Mouse (Mus musculus) macrophage (primary cell): ENCODE data around the gene Cct2. TPM values are rescaled to one million over a fixed set of nuclear protein-coding genes. Genes with fewer than 3 reads are reported as not detected.
"Not testable (repeated sequence)": the region's sequence is repeated elsewhere in the genome, so short reads cannot be mapped to it uniquely, and the experiment has no call there.

Experiments used
- H3K27ac ChIP-seq: fragments of 350-480 bp; formaldehyde crosslinking; 2 replicates; pipeline ENCODE4 v1.9.0; 2021
- H3K36me3 ChIP-seq: fragments of 350-480 bp; formaldehyde crosslinking; 2 replicates; pipeline ENCODE4 v1.9.0; 2021; ENCODE audit errors: inconsistent target
- H3K4me3 ChIP-seq: fragments of 350-480 bp; formaldehyde crosslinking; 2 replicates; pipeline ENCODE4 v1.9.0; 2021; ENCODE audit errors: inconsistent target
- H3K79me2 ChIP-seq: fragments of 350-480 bp; formaldehyde crosslinking; 2 replicates; pipeline ENCODE4 v1.9.0; 2021; ENCODE audit errors: inconsistent target
- WGBS: methylation state at CpG from one replicate; pipeline ENCODE4 v1.1.7; 2026; ENCODE audit warnings: inconsistent platforms; ENCODE audit not compliant: missing documents; 5-methylcytosine and 5-hydroxymethylcytosine counted together
- polyA plus RNA-seq: library from polyadenylated mRNA; stranded (reverse); fragments of 250-400 nt; gene quantifications from 3 replicates; pipeline ENCODE4 v1.2.4, GENCODE M21; 2018; ENCODE audit warnings: inconsistent platforms

Gene Cct2
- polyA plus RNA-seq, 1 experiment from 2014 or later = 206 TPM

- Histone ChIP-seq H3K4me3 (no peak overlapping the region), H3K36me3 (no peaks in the 10 kb centered on the region), H3K79me2 (no peaks in the 10 kb centered on the region), H3K27ac (no peak overlapping the region)
- 5% methylated on average over 8 of the region's 8 CpGs for WGBS
Measured at GRCm38 (mm10) chr10:117033785-117034184, 29.8 kb downstream of the Cct2 start.

GRCm38 (mm10) chr10:117031160-117031559 lies 32.5 kb downstream of the Cct2 start:
- Histone ChIP-seq H3K27ac (no peak overlapping the region), H3K79me2 (no peaks in the 10 kb centered on the region), H3K4me3 (no peak overlapping the region), H3K36me3 (no peaks in the 10 kb centered on the region)
- 95% methylated on average over 3 of the region's 3 CpGs for WGBS

- Histone ChIP-seq H3K79me2 (no peaks in the 10 kb centered on the region), H3K27ac (no peak overlapping the region), H3K4me3 (no peak overlapping the region), H3K36me3 (no peaks in the 10 kb centered on the region)
- 86% methylated on average over 6 of the region's 8 CpGs for WGBS
Measured at GRCm38 (mm10) chr10:117026176-117026575, 37.4 kb downstream of the Cct2 start.

- not testable (repeated sequence) for H3K4me3 ChIP-seq, H3K27ac ChIP-seq, H3K36me3 ChIP-seq, H3K79me2 ChIP-seq
Measured at GRCm38 (mm10) chr10:117025776-117026175, 37.8 kb downstream of the Cct2 start.

GRCm38 (mm10) chr10:117023693-117024092 lies 39.9 kb downstream of the Cct2 start:
- Histone ChIP-seq H3K4me3 (no peak overlapping the region), H3K79me2 (no peaks in the 10 kb centered on the region), H3K27ac (no peak overlapping the region), H3K36me3 (no peaks in the 10 kb centered on the region)
- WGBS = 36% methylated on average over 16 of the region's 16 CpGs

- no peaks in the 10 kb centered on the region for H3K79me2 ChIP-seq
- 85% methylated on average over 21 of the region's 21 CpGs for WGBS
- H3K4me3 ChIP-seq = no peak overlapping the region
- no peak overlapping the region for H3K27ac ChIP-seq
- no peaks in the 10 kb centered on the region for H3K36me3 ChIP-seq
Measured at GRCm38 (mm10) chr10:117021020-117021754, 42.4 kb downstream of the Cct2 start.

GRCm38 (mm10) chr10:117018281-117018840 lies 45.3 kb downstream of the Cct2 start:
- Histone ChIP-seq H3K27ac (no peak overlapping the region), H3K36me3 (no peaks in the 10 kb centered on the region), H3K4me3 (no peak overlapping the region), H3K79me2 (no peaks in the 10 kb centered on the region)
- WGBS = 78% methylated on average over 7 of the region's 7 CpGs

GRCm38 (mm10) chr10:117014565-117014964 lies 49.0 kb downstream of the Cct2 start:
- 67% methylated on average over 5 of the region's 5 CpGs for WGBS
- Histone ChIP-seq H3K27ac (no peak overlapping the region), H3K36me3 (no peaks in the 10 kb centered on the region), H3K79me2 (no peaks in the 10 kb centered on the region), H3K4me3 (no peak overlapping the region)

GRCm38 (mm10) chr10:117013689-117014390 lies 49.8 kb downstream of the Cct2 start:
- no peak overlapping the region for H3K27ac ChIP-seq
- H3K36me3 ChIP-seq = no peaks in the 10 kb centered on the region
- no peak overlapping the region for H3K4me3 ChIP-seq
- no peaks in the 10 kb centered on the region for H3K79me2 ChIP-seq
- WGBS = 72% methylated on average over 12 of the region's 12 CpGs

GRCm38 (mm10) chr10:117011047-117011446 lies 52.6 kb downstream of the Cct2 start:
- no peaks in the 10 kb centered on the region for H3K79me2 ChIP-seq
- H3K27ac ChIP-seq = no peak overlapping the region
- 85% methylated on average over 8 of the region's 8 CpGs for WGBS
- no peak overlapping the region for H3K4me3 ChIP-seq
- no peaks in the 10 kb centered on the region for H3K36me3 ChIP-seq

- no peak overlapping the region for H3K4me3 ChIP-seq
- no peaks in the 10 kb centered on the region for H3K36me3 ChIP-seq
- 91% methylated on average over 6 of the region's 6 CpGs for WGBS
- no peak overlapping the region for H3K27ac ChIP-seq
- H3K79me2 ChIP-seq = no peaks in the 10 kb centered on the region
Measured at GRCm38 (mm10) chr10:117009691-117010090, 53.9 kb downstream of the Cct2 start.

- Histone ChIP-seq H3K27ac (no peak overlapping the region), H3K36me3 (no peaks in the 10 kb centered on the region), H3K4me3 (no peak overlapping the region), H3K79me2 (no peaks in the 10 kb centered on the region)
- WGBS = 75% methylated on average over 12 of the region's 12 CpGs
Measured at GRCm38 (mm10) chr10:117005707-117006464, 57.7 kb downstream of the Cct2 start.

- 94% methylated on average over 5 of the region's 5 CpGs for WGBS
- Histone ChIP-seq H3K27ac (no peak overlapping the region), H3K79me2 (no peaks in the 10 kb centered on the region), H3K36me3 (no peaks in the 10 kb centered on the region), H3K4me3 (no peak overlapping the region)
Measured at GRCm38 (mm10) chr10:117004695-117005094, 58.9 kb downstream of the Cct2 start.
